Mouse (Mus musculus): Measurements from ENCODE around the gene Gsc2. TPM values are rescaled to one million over a fixed set of nuclear protein-coding genes. Genes with fewer than 3 reads are reported as not detected.
A peak's percentile ranks its signal among the peaks of the same experiment; 100 is the strongest.
"Not testable (repeated sequence)": the region's sequence is repeated elsewhere in the genome, so short reads cannot be mapped to it uniquely, and the experiment has no call there.

The Gsc2 gene
- not detected for total RNA-seq (2021)

GRCm38 (mm10) chr16:17914307-17915249, at the start of gene Gsc2:
Gene Gsc2, minus strand, starts transcription at chr16:17915059.
- DNase-seq: no peak

- DNase-seq: no peak
Measured at GRCm38 (mm10) chr16:17962091-17962490, 47.2 kb upstream of the Gsc2 start.

GRCm38 (mm10) chr16:17956052-17956638, 41.3 kb upstream of the Gsc2 start:
- DNase-seq: not testable (repeated sequence)

- DNase-seq: no peak
Measured at GRCm38 (mm10) chr16:17951618-17952017, 36.8 kb upstream of the Gsc2 start.

GRCm38 (mm10) chr16:17950068-17950467, 35.2 kb upstream of the Gsc2 start:
- no peak for DNase-seq

GRCm38 (mm10) chr16:17949421-17949877, 34.6 kb upstream of the Gsc2 start:
- no peak for DNase-seq

GRCm38 (mm10) chr16:17945081-17945831, 30.4 kb upstream of the Gsc2 start:
- DNase-seq: no peak

- no peak for DNase-seq
Measured at GRCm38 (mm10) chr16:17943466-17943865, 28.6 kb upstream of the Gsc2 start.

GRCm38 (mm10) chr16:17939255-17939751, 24.4 kb upstream of the Gsc2 start:
- no peak for DNase-seq

- no peak for DNase-seq
Measured at GRCm38 (mm10) chr16:17938821-17939220, 24.0 kb upstream of the Gsc2 start.

- no peak for DNase-seq
Measured at GRCm38 (mm10) chr16:17938187-17938586, 23.3 kb upstream of the Gsc2 start.

GRCm38 (mm10) chr16:17936776-17937175, 21.9 kb upstream of the Gsc2 start:
- no peak for DNase-seq

GRCm38 (mm10) chr16:17934445-17934910, 19.6 kb upstream of the Gsc2 start:
- no peak for DNase-seq

- no peak for DNase-seq
Measured at GRCm38 (mm10) chr16:17933594-17934444, 19.0 kb upstream of the Gsc2 start.

- no peak for DNase-seq
Measured at GRCm38 (mm10) chr16:17931906-17932460, 17.1 kb upstream of the Gsc2 start.

GRCm38 (mm10) chr16:17929631-17930030, 14.8 kb upstream of the Gsc2 start:
- DNase-seq: no peak

- DNase-seq: no peak
Measured at GRCm38 (mm10) chr16:17929211-17929610, 14.4 kb upstream of the Gsc2 start.

GRCm38 (mm10) chr16:17928627-17929104, 13.8 kb upstream of the Gsc2 start:
- DNase-seq: peak; percentile 43 to 46

- peak; percentile 81 to 83 for DNase-seq
Measured at GRCm38 (mm10) chr16:17928087-17928580, 13.3 kb upstream of the Gsc2 start, which contains the start of gene Slc25a1. Gene Slc25a1, minus strand, starts transcription at chr16:17928219.

- DNase-seq: peak in 1 of 2 experiments; percentile 21
Measured at GRCm38 (mm10) chr16:17927351-17928082, 12.7 kb upstream of the Gsc2 start.

Data from layer of hippocampus, postnatal 36 days (tissue).